Mouse (Mus musculus): ENCODE measurements around the gene Nags.
A peak's percentile ranks its signal among the peaks of the same experiment; 100 is the strongest.

The Nags gene

GRCm38 (mm10) chr11:102145471-102146001, at the start of gene Nags:
Gene Nags, plus strand, starts transcription at chr11:102145513.
- no peak for DNase-seq

GRCm38 (mm10) chr11:102095676-102096075, 49.6 kb upstream of the Nags start:
- no peak for DNase-seq

GRCm38 (mm10) chr11:102096446-102096845, 48.9 kb upstream of the Nags start:
- no peak for DNase-seq

GRCm38 (mm10) chr11:102096887-102097391, 48.4 kb upstream of the Nags start:
- DNase-seq = peak; percentile 78

- no peak for DNase-seq
These were observed 44.1 kb upstream of the Nags start, which contains the start of gene Ppy for GRCm38 (mm10) chr11:102101219-102101618. Gene Ppy, minus strand, starts transcription at chr11:102101319.

- DNase-seq = peak; percentile 82
These were observed 42.6 kb upstream of the Nags start for GRCm38 (mm10) chr11:102102485-102103258.

- no peak for DNase-seq
These were observed 38.4 kb upstream of the Nags start for GRCm38 (mm10) chr11:102106911-102107310.

- DNase-seq = no peak
These were observed 37.6 kb upstream of the Nags start, which contains the start of gene Pyy for GRCm38 (mm10) chr11:102107732-102108131. Gene Pyy, minus strand, starts transcription at chr11:102107832.

GRCm38 (mm10) chr11:102111576-102111975, 33.7 kb upstream of the Nags start:
- no peak for DNase-seq

GRCm38 (mm10) chr11:102116241-102116640, 29.1 kb upstream of the Nags start:
- DNase-seq = no peak

- DNase-seq = no peak
These were observed 27.9 kb upstream of the Nags start for GRCm38 (mm10) chr11:102117386-102117785.

- no peak for DNase-seq
These were observed 10.8 kb upstream of the Nags start for GRCm38 (mm10) chr11:102134516-102134915.

GRCm38 (mm10) chr11:102137625-102138446, 7.5 kb upstream of the Nags start:
- no peak for DNase-seq

- peak; percentile 77 for DNase-seq
These were observed 6.9 kb upstream of the Nags start for GRCm38 (mm10) chr11:102138447-102138740.

GRCm38 (mm10) chr11:102140508-102140907, 4.8 kb upstream of the Nags start:
- DNase-seq = peak; percentile 72

- DNase-seq = no peak
These were observed 3.0 kb upstream of the Nags start for GRCm38 (mm10) chr11:102142355-102142754.

- no peak for DNase-seq
These were observed 299 bp upstream of the Nags start for GRCm38 (mm10) chr11:102144957-102145470.

- DNase-seq = no peak
These were observed 692 bp downstream of the Nags start for GRCm38 (mm10) chr11:102146005-102146404.

- DNase-seq = no peak
These were observed 1.2 kb downstream of the Nags start for GRCm38 (mm10) chr11:102146531-102146930.

- DNase-seq = no peak
These were observed 2.1 kb downstream of the Nags start for GRCm38 (mm10) chr11:102147213-102147989.

GRCm38 (mm10) chr11:102156039-102156785, 10.9 kb downstream of the Nags start, which contains the start of gene Tmem101:
Gene Tmem101, minus strand, starts transcription at chr11:102156404.
- DNase-seq = peak; percentile 86

GRCm38 (mm10) chr11:102156786-102157089, 11.4 kb downstream of the Nags start:
- no peak for DNase-seq
